Mouse (Mus musculus) cerebellum, adult 9-11 months (tissue): ENCODE data around the gene Atg2b.

Experiments used
- DNase-seq: peaks from one replicate; pipeline ENCODE4 v3.0.0; 2022

Gene Atg2b

DNA sequence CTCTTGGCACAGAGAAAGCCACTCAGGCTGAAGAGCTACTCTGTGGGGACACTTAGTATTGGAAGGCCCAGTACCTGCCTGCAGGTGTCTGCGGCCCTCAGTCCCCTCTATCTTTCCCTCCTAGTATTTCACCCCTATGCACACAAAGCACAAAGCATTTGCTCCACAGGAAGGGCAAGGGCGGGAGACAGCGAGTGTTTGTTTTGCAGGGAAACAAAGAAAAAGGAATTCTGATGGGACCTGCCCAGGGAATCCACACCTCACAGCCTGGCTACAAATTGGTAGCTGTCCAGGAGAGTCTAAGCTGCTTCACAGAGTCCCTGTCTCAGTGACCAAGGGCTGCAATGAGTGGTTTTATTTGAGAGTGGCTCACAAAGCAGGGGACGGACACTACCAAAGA, 91.5 kb downstream of the Atg2b start:
- DNase-seq, result no peak

DNA sequence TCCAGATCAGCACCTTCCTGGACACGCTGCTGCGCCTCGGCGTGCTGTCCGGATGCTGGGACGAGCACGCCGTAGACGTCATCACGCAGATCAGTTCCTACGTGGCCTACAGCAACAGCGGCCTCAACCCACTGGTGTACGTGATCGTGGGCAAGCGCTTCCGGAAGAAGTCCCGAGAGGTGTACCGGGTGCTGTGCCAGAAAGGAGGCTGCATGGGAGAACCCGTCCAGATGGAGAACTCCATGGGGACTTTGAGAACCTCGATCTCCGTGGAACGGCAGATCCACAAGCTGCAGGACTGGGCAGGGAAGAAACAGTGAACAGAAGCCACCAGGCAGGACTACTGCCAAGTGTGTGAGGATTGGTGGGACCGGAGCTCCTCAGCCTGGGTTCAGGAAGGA, 92.7 kb downstream of the Atg2b start:
- DNase-seq, result peak; percentile 69

GRCm38 (mm10) chr12:105590786-105591185, 94.2 kb downstream of the Atg2b start:
- no peak for DNase-seq

- DNase-seq, result no peak
Observed at GRCm38 (mm10) chr12:105587526-105587925, 97.5 kb downstream of the Atg2b start.

GRCm38 (mm10) chr12:105584851-105585250, 100.2 kb downstream of the Atg2b start:
- DNase-seq, result peak; percentile 45

GRCm38 (mm10) chr12:105583484-105583883, 101.5 kb downstream of the Atg2b start:
- DNase-seq, result no peak

- no peak for DNase-seq
Observed at GRCm38 (mm10) chr12:105582486-105582885, 102.5 kb downstream of the Atg2b start.

GRCm38 (mm10) chr12:105580490-105580889, 104.5 kb downstream of the Atg2b start:
- DNase-seq, result no peak

- no peak for DNase-seq
Observed at GRCm38 (mm10) chr12:105574356-105574755, 110.7 kb downstream of the Atg2b start.

GRCm38 (mm10) chr12:105572622-105573021, 112.4 kb downstream of the Atg2b start:
- DNase-seq, result no peak

GRCm38 (mm10) chr12:105571867-105572266, 113.1 kb downstream of the Atg2b start:
- no peak for DNase-seq
